Mouse (Mus musculus) left cerebral cortex, adult 9 months (tissue): ENCODE data around the gene Dzank1.

ENCODE experiments used
- DNase-seq, 2 experiments: peaks; one replicate each; pipeline ENCODE4 v3.0.0; 2022; ENCODE audit warnings: low spot score in 2 of 2

Gene Dzank1

DNA sequence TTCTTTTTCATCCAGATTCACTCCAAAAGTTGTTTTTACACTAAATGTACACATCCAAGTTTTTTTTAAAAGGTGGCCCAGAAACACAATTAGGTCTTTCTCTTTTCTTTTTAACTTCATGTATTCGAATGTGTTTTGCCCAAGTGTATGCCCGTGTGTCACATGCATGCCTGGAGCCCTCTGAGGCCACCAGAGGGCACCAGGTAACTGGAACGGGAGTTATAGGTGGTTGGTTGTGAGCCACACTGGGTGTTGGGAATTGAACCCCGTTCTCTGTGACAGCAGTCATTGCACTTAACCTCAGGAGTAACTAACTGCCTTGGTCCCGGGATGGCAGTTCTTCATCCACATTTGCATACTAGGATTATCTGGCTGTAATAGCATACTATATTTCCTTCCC, 60.0 kb downstream of the Dzank1 start:
- DNase-seq, result no peak

DNA sequence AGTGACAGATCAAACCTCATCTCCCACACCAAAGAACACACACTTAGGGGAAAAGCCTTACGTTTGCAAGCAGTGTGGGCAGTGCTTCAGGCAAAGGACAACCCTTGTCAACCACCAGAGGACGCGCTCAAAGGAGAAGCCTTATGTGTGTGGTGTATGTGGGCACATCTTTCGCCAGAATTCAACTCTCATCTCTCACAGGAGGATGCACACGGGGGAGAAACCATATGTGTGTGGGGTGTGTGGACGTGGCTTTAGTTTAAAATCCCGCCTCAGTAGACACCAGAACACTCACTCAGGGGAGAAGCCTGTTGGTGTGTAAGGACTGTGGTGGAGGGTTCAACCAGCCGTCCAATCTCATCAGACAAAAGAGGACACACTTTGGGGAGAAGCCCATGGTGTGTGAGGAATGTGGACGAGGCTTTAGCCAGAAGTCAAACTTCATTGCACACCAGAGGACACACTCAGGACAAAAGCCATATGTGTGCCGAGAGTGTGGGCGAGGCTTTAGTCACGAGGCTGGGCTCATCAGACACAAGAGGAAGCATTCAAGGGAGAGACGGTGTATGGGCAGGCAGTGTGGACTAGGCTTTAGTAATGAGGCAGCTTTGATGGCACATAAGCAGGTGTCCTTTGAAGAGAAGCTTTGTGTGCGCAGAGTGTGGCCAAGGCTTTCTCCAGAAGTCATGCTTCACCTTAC, 61.2 kb downstream of the Dzank1 start:
- DNase-seq, result peak in 1 of 2 experiments; percentile 67

GRCm38 (mm10) chr2:144464799-144465760, 62.1 kb downstream of the Dzank1 start:
- peak; percentile 81 for DNase-seq

DNA sequence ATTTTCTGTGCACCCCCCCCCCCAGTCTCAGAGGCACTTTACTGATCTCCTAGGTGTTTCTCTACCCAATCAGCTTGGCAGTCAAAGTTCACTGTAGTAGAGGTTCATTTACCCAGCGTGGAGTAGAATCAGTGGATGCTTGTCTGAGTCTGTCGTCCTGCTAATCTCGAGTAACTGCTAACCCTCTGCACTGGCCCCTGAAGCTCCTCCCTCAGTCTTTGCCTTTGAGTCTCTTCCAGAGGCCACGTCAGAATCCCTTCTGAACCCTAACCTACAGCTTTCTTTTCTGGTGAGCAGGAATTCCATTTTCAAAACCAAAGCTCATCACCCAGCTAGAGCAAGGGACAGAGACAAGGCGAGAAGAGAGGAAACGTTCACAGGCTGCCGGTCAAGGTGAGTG, 63.0 kb downstream of the Dzank1 start:
- DNase-seq, result no peak

DNA sequence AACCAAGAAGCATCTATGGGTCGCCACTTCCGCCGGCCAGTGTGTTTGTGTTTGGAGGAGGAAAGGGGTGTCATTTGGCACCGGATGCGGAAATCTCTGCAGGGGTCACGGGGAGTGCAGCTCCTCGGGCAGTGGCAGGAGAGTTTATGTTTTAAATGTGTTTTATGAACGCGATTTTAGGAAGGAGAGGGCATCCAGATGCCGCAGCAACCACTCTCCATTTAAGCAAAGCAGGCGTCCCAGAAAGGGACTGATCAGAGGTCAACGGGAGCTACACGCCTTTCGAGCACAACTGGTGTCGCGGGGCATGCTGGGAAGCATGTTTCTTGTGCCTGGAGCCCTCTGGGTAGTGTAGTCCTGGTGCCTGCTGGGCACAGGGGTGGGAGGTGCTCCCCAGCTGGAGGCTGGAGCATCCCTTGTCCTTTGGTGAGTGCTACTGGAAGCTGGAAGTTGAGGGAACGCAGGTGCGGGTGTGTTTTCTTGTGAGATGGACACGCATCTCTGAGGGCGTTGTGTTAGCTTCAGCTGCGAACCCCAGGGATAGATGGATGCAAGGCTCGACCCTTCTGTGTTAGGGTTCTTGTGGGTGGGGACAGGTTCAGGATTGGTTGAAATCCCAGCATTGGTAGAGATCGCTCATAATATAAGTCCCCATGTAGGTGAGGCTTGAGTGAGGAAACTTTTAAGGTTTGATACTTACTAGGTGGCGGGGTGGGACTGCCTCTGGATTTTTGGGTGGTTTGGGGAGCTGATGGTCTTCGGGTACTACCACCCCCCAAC, 68.0 kb downstream of the Dzank1 start:
- DNase-seq, result peak; percentile 78 to 89

GRCm38 (mm10) chr2:144458355-144458754, 68.9 kb downstream of the Dzank1 start:
- no peak for DNase-seq

- DNase-seq, result peak in 1 of 2 experiments; percentile 90
These were observed 74.7 kb downstream of the Dzank1 start for GRCm38 (mm10) chr2:144452364-144453008.

DNA sequence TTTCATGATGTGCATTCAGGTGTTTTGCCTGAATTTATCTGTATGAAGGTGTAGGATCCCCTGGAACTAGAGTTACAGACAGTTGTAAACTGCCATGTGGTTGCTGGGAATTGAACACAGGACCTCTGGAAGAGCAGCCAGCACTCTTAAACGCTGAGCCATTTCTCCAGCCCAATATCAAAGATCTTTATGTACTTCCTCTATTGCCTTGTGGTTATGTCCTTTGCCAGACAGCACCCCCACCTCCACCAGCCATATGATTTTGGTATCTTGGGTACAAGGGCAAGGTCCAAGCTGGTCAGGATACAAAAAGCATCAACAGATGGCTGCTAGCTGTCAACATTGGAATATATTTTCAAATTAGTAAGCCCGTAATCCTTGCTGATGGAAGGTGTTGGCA, 76.8 kb downstream of the Dzank1 start:
- no peak for DNase-seq

DNA sequence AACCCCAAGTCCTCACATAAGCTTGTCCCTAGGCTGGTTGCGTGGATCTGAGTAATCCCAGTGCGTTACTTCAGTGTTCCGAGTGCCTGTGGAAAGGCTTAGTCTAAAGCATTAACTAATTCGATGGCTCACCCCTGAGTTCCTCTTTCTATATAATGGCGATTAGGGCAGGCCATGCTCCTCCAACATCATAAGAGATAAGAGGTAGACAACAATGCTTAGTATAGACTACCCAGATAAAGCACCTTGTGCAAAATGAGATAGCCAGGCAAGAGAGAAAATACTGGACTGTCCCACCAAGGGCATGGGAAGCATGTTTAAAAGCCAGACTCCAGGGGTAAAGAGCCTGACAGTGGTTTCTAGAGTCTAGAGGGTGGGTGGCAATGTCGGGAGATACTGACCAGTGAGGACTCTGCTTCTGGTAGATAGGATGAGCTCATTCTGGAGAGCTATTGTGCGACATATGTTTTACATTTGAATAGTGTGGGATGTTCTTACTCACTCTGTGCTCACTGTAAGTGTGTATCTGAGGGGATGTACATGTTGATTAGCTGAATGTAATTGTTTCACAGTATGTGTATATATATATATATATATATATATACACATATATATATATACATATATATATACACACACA, 80.7 kb downstream of the Dzank1 start:
- DNase-seq, result no peak

- DNase-seq, result peak in 1 of 2 experiments; percentile 69
These were observed 85.8 kb downstream of the Dzank1 start for GRCm38 (mm10) chr2:144441386-144441915.

DNA sequence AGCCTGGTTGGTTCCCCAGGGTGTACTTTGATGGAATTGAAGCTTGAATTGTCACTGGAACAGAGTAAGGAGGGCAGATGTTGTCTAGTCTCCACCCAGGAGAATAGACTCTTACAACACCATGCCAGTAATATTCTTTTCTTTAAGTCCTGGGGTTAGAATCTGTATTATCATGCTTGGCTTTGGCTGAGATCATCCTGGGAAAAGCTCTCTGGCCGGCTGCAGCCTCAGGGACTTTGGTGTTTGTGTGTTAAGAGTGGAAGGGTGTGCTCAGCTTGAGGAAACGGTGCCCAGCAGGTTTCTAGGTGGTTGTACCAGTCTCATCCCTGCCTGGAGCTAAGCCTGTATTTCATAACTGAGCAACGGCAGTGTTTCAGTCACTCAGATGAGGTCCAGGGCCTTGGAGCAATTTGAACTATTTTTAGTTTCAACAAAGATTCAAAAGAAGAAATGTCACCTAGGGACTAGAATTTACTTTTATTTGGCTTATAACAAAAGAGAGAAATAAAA, 88.0 kb downstream of the Dzank1 start:
- no peak for DNase-seq

GRCm38 (mm10) chr2:144438424-144438823, 88.8 kb downstream of the Dzank1 start:
- no peak for DNase-seq

GRCm38 (mm10) chr2:144435679-144436078, 91.5 kb downstream of the Dzank1 start:
- DNase-seq, result peak in 1 of 2 experiments; percentile 60

DNA sequence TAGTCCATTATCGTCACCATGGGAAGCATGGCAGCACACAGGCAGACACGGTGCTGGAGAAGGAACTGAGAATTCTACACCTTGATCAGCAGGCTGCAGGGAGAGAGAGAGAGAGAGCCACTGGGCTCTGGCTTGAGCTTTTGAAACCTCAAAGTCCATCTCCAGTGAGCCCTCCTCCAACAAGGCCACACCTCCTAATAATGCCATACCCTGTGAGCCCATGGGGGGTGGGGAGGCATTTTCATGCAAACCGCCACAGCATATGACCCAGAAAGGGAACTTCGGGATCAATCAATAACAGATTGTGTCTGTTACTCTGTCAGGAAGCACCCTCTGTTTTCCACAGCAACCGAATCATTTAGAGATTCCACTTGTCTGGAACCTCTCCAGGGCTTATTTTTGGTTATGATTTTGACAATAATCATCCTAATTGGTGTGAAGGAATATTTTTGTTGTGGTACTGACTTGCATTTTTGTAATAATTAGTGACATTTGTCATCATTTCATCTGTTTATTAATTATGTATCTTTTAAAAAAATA, 95.9 kb downstream of the Dzank1 start:
- no peak for DNase-seq

DNA sequence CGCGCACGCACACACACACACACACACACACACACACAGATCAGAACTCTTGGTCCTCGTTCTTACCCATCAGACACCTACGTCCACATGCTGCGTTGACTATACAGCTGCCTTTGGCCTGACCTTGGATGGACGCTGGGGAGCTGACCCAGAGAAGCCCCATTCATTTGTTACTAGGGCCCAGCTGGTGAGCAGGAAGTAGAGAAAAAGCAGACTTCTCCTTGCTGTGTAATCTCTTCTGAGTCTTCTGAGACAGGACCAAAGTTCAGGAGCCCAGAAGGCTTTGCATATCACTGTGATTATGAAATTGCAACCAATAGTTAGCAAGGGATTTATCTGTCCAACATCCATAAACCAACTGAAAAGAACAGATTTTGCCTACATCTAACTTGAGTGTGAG, 98.0 kb downstream of the Dzank1 start:
- no peak for DNase-seq

DNA sequence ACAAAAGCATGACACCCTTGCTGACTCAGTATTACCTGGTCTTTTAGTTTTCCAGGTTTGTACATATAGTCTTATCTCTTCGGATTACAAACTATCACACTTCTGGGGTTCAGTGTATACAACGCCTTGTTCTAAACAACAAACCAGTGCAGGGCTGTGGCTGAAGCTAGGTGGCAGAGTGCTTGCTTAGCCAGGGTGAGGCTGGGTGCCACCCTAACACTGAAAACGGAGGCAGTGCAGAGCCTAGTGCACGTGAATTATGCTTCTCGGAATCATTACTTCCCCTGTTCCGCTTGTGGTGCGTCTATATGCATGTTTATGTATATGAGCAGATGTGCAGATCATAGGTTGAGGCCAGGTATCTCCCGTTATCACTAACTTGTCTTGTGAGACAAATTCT, 98.6 kb downstream of the Dzank1 start:
- no peak for DNase-seq

DNA sequence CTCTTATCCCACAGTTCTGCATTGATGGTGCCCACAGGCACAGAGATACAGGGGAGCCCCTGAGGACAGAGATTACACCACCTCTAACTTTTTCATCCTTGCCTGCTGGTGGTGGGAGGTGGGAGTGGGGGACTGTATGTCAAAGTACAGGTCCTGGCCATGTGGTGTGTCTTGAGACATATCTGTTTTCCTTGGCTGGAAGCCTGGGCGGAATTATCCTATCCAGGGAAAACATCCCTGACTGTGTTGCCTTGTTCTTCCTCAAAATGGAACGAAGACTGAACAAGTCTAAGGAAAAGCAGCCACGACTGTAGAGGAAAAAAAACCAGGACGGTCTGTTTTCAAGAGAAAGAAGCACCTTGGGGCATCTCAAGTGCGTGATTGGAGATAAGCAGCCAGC, 99.4 kb downstream of the Dzank1 start:
- DNase-seq, result no peak

GRCm38 (mm10) chr2:144425761-144426160, 101.5 kb downstream of the Dzank1 start:
- no peak for DNase-seq

- DNase-seq, result no peak
These were observed 105.0 kb downstream of the Dzank1 start for GRCm38 (mm10) chr2:144422094-144422675.
